Mouse (Mus musculus) kidney, adult 2 months (tissue): ENCODE measurements at regions not wholly inside any gene's neighbourhood (a gene's known extent, or its start where the extent isn't known, plus 50 kb on each side); places are given as distances from the start of the nearest gene placed in this dataset.

Source experiments
- CTCF ChIP-seq: fragments of 200-500 bp; conservative IDR thresholded peaks from 2 replicates; pipeline ENCODE4 v1.5.1; 2011; ENCODE audit warnings: low read depth, mild to moderate bottlenecking, control low read depth, low read length, moderate library complexity, mixed read lengths; ENCODE audit not compliant: insufficient read depth, insufficient read length
- POLR2A ChIP-seq: fragments of 200-500 bp; IDR thresholded peaks from one replicate; pipeline ENCODE4 v1.6.1; 2011; ENCODE audit warnings: low read depth, low read length, control low read depth

- TF ChIP-seq CTCF (no peak), POLR2A (no peak)
Measured at GRCm38 (mm10) chr8:118004391-118004851, 202.7 kb upstream of the Mphosph6 start.
